Mouse (Mus musculus): ENCODE measurements around the gene Tmem80.

Tmem80 gene

GRCm38 (mm10) chr7:141338576-141339131 is 11.1 kb downstream of the Tmem80 start, which contains the start of gene Eps8l2:
Gene Eps8l2 (plus strand): TSS chr7:141338880.
- ChIA-PET POLR2A (interaction anchor here (0.6 to 8.0 kb wide), 62 partner anchors 8 to 491 kb away, joined by 3 to 110 read pairs (median 5); partner anchors contain the start of genes Deaf1 (in 3 of the 4), Tmem80 (in 3 of the 4), Phrf1 (in 2 of the 4) and Polr2l (in 2 of the 4)), CTCF (interaction anchor here (0.6 to 4.1 kb wide), 32 partner anchors 9 to 1181 kb away, joined by 3 to 30 read pairs (median 4); partner anchors contain the start of genes Deaf1 (in 2 of the 4), Cend1 (in 1 of the 4), Phrf1 (in 1 of the 4) and Rassf7 (in 1 of the 4))

- ChIA-PET POLR2A (interaction anchor here (0.6 to 8.0 kb wide), 68 partner anchors 8 to 498 kb away, joined by 3 to 110 read pairs (median 4); partner anchors contain the start of genes Deaf1 (in 3 of the 4), Tmem80 (in 3 of the 4), Phrf1 (in 2 of the 4) and Polr2l (in 2 of the 4)), CTCF (interaction anchor here (0.5 to 4.1 kb wide), 31 partner anchors 9 to 1180 kb away, joined by 3 to 30 read pairs (median 4); partner anchors contain the start of genes Deaf1 (in 2 of the 4), Cend1 (in 1 of the 4), Gatd1 (in 1 of the 4) and Phrf1 (in 1 of the 4))
Measured at GRCm38 (mm10) chr7:141339215-141339920, 11.8 kb downstream of the Tmem80 start.

GRCm38 (mm10) chr7:141340023-141340422 is 12.5 kb downstream of the Tmem80 start:
- ChIA-PET CTCF (interaction anchor here (0.5 to 4.1 kb wide), 12 partner anchors 8 to 125 kb away, joined by 3 to 30 read pairs (median 4); partner anchors contain the start of genes Gatd1 (in 1 of the 4) and Rassf7 (in 1 of the 4)), POLR2A (interaction anchor here (0.8 to 8.0 kb wide), 54 partner anchors 8 to 499 kb away, joined by 3 to 110 read pairs (median 5); partner anchors contain the start of genes Deaf1 (in 3 of the 4), Tmem80 (in 3 of the 4), Phrf1 (in 1 of the 4) and Pnpla2 (in 1 of the 4))

GRCm38 (mm10) chr7:141340476-141340875 is 12.9 kb downstream of the Tmem80 start:
- CTCF ChIA-PET = interaction anchor here in 3 of 4 experiments (0.6 to 4.1 kb wide), 9 partner anchors 8 to 68 kb away, joined by 3 to 30 read pairs (median 4); partner anchors contain the start of genes Deaf1 (in 1 of the 3) and Tmem80 (in 1 of the 3)
- POLR2A ChIA-PET = interaction anchor here (0.5 to 8.0 kb wide), 55 partner anchors 9 to 581 kb away, joined by 3 to 110 read pairs (median 5); partner anchors contain the start of genes Deaf1 (in 3 of the 4), Tmem80 (in 3 of the 4), Taldo1 (in 2 of the 4) and Cend1 (in 1 of the 4)

GRCm38 (mm10) chr7:141341689-141342226 is 14.2 kb downstream of the Tmem80 start:
- ChIA-PET CTCF (interaction anchor here in 3 of 4 experiments (0.5 to 2.3 kb wide), 6 partner anchors 14 to 1552 kb away, joined by 3 to 9 read pairs (median 4); partner anchors contain the start of genes Deaf1 (in 1 of the 3) and Tmem80 (in 1 of the 3)), POLR2A (interaction anchor here in 3 of 4 experiments (1.2 to 8.0 kb wide), 18 partner anchors 8 to 219 kb away, joined by 3 to 110 read pairs (median 20); partner anchors contain the start of genes Deaf1 (in 2 of the 3), Tmem80 (in 2 of the 3), Cend1 (in 1 of the 3) and Ptdss2 (in 1 of the 3))

GRCm38 (mm10) chr7:141343230-141343629 is 15.7 kb downstream of the Tmem80 start:
- CTCF ChIA-PET = no interaction called here
- POLR2A ChIA-PET = interaction anchor here in 3 of 4 experiments (0.5 to 8.0 kb wide), 9 partner anchors 8 to 115 kb away, joined by 3 to 110 read pairs (median 7); partner anchors contain the start of genes Deaf1 (in 2 of the 3), Tmem80 (in 2 of the 3) and Taldo1 (in 1 of the 3)

- POLR2A ChIA-PET = interaction anchor here in 3 of 4 experiments (0.6 to 6.1 kb wide), 4 partner anchors 7 to 115 kb away, joined by 3 to 65 read pairs (median 4); partner anchors contain the start of gene Taldo1 (in 1 of the 3)
- CTCF ChIA-PET = no interaction called here
Measured at GRCm38 (mm10) chr7:141343696-141344095, 16.2 kb downstream of the Tmem80 start.

- ChIA-PET CTCF (interaction anchor here in 3 of 4 experiments (0.6 to 3.0 kb wide), 4 partner anchors 12 to 118 kb away, joined by 3 to 11 read pairs (median 4); no protein-coding TSS in a partner anchor), POLR2A (interaction anchor here in 1 of 4 experiments (0.6 to 2.0 kb wide), 3 partner anchors 16 to 178 kb away, joined by 3 to 6 read pairs (median 4); no protein-coding TSS in a partner anchor)
Measured at GRCm38 (mm10) chr7:141344787-141345186, 17.2 kb downstream of the Tmem80 start.

- POLR2A ChIA-PET = interaction anchor here in 3 of 4 experiments (1.1 to 6.1 kb wide), 9 partner anchors 8 to 41 kb away, joined by 3 to 48 read pairs (median 4); partner anchors contain the start of genes Eps8l2 (in 3 of the 3) and Taldo1 (in 1 of the 3)
- CTCF ChIA-PET = interaction anchor here in 1 of 4 experiments (1.0 to 3.9 kb wide), 2 partner anchors 11 to 12 kb away, joined by 3 to 13 read pairs; no protein-coding TSS in a partner anchor
Measured at GRCm38 (mm10) chr7:141351061-141351460, 23.5 kb downstream of the Tmem80 start.

GRCm38 (mm10) chr7:141355051-141355450 is 27.5 kb downstream of the Tmem80 start:
- ChIA-PET POLR2A (interaction anchor here (0.5 to 6.4 kb wide), 12 partner anchors 14 to 224 kb away, joined by 3 to 65 read pairs (median 4); partner anchors contain the start of gene Eps8l2 (in 3 of the 4)), CTCF (interaction anchor here in 3 of 4 experiments (0.8 to 3.3 kb wide), 12 partner anchors 8 to 291 kb away, joined by 3 to 12 read pairs (median 6); partner anchors contain the start of genes Eps8l2 (in 1 of the 3) and Phrf1 (in 1 of the 3))

- ChIA-PET POLR2A (interaction anchor here (0.6 to 6.4 kb wide), 22 partner anchors 9 to 162 kb away, joined by 3 to 65 read pairs (median 4); partner anchors contain the start of genes Eps8l2 (in 3 of the 4), Deaf1 (in 1 of the 4), Pnpla2 (in 1 of the 4) and Sct (in 1 of the 4)), CTCF (interaction anchor here (0.6 to 3.3 kb wide), 28 partner anchors 8 to 292 kb away, joined by 3 to 26 read pairs (median 4); partner anchors contain the start of genes Eps8l2 (in 2 of the 4), Irf7 (in 1 of the 4), Phrf1 (in 1 of the 4) and Rassf7 (in 1 of the 4))
Measured at GRCm38 (mm10) chr7:141355626-141356326, 28.2 kb downstream of the Tmem80 start.

GRCm38 (mm10) chr7:141356971-141357370 is 29.4 kb downstream of the Tmem80 start:
- CTCF ChIA-PET = interaction anchor here (0.5 to 3.3 kb wide), 15 partner anchors 10 to 205 kb away, joined by 3 to 26 read pairs (median 4); partner anchors contain the start of genes Eps8l2 (in 2 of the 4), Ap2a2 (in 1 of the 4), Rassf7 (in 1 of the 4) and Rplp2 (in 1 of the 4)

GRCm38 (mm10) chr7:141361510-141361909 is 34.0 kb downstream of the Tmem80 start:
- ChIA-PET POLR2A (interaction anchor here in 3 of 4 experiments (0.6 to 3.6 kb wide), 27 partner anchors 11 to 366 kb away, joined by 3 to 29 read pairs (median 4); partner anchors contain the start of genes Eps8l2 (in 3 of the 3), Taldo1 (in 2 of the 3), Cend1 (in 1 of the 3) and Deaf1 (in 1 of the 3)), CTCF (interaction anchor here (0.5 to 4.2 kb wide), 15 partner anchors 9 to 185 kb away, joined by 3 to 30 read pairs (median 4); partner anchors contain the start of genes Sct (in 2 of the 4), Eps8l2 (in 1 of the 4) and Taldo1 (in 1 of the 4))

More at GRCm38 (mm10) chr7:141356971-141357370, 29.4 kb downstream of the Tmem80 start:
- POLR2A ChIA-PET = interaction anchor here (0.5 to 6.4 kb wide), 26 partner anchors 9 to 321 kb away, joined by 3 to 65 read pairs (median 4); partner anchors contain the start of genes Eps8l2 (in 2 of the 4), Deaf1 (in 1 of the 4), Drd4 (in 1 of the 4) and Ptdss2 (in 1 of the 4)

GRCm38 (mm10) chr7:141363106-141363751 is 35.7 kb downstream of the Tmem80 start:
- CTCF ChIA-PET = interaction anchor here (0.6 to 4.2 kb wide), 34 partner anchors 8 to 392 kb away, joined by 3 to 30 read pairs (median 4); partner anchors contain the start of genes Eps8l2 (in 2 of the 4), Taldo1 (in 2 of the 4), Cdhr5 (in 1 of the 4) and Hras (in 1 of the 4)
- POLR2A ChIA-PET = interaction anchor here (0.5 to 3.6 kb wide), 15 partner anchors 9 to 291 kb away, joined by 3 to 17 read pairs (median 4); partner anchors contain the start of genes Cend1 (in 1 of the 4), Deaf1 (in 1 of the 4), Eps8l2 (in 1 of the 4) and Polr2l (in 1 of the 4)

Measured in embryonic stem cell, embryonic (primary cell).